Mouse (Mus musculus): ENCODE data around the gene Dcx.

Gene Dcx

GRCm38 (mm10) chrX:143932958-143933357, at the start of gene Dcx:
TSS of gene Dcx (minus strand) at chrX:143933311.
- no peak for DNase-seq (ENCODE audit: low read depth, low spot score)

- no peak for DNase-seq (ENCODE audit: low read depth, low spot score)
Observed at GRCm38 (mm10) chrX:143966249-143966648, 33.1 kb upstream of the Dcx start.

GRCm38 (mm10) chrX:143933671-143934070, 560 bp upstream of the Dcx start:
- DNase-seq (ENCODE audit: low read depth, low spot score): no peak

- DNase-seq (ENCODE audit: low read depth, low spot score): no peak
Observed at GRCm38 (mm10) chrX:143932530-143932929, 581 bp downstream of the Dcx start.

- DNase-seq (ENCODE audit: low read depth, low spot score): no peak
Observed at GRCm38 (mm10) chrX:143931400-143932185, 1.5 kb downstream of the Dcx start.

GRCm38 (mm10) chrX:143922070-143922469, 11.0 kb downstream of the Dcx start:
- DNase-seq (ENCODE audit: low read depth, low spot score): no peak

GRCm38 (mm10) chrX:143906699-143907471, 26.2 kb downstream of the Dcx start:
- DNase-seq (ENCODE audit: low read depth, low spot score): no peak

- no peak for DNase-seq (ENCODE audit: low read depth, low spot score)
Observed at GRCm38 (mm10) chrX:143904689-143905088, 28.4 kb downstream of the Dcx start.

GRCm38 (mm10) chrX:143902300-143902699, 30.8 kb downstream of the Dcx start:
- no peak for DNase-seq (ENCODE audit: low read depth, low spot score)

- DNase-seq (ENCODE audit: low read depth, low spot score): no peak
Observed at GRCm38 (mm10) chrX:143897363-143898285, 35.5 kb downstream of the Dcx start.

- DNase-seq (ENCODE audit: low read depth, low spot score): no peak
Observed at GRCm38 (mm10) chrX:143896936-143897335, 36.2 kb downstream of the Dcx start.

- no peak for DNase-seq (ENCODE audit: low read depth, low spot score)
Observed at GRCm38 (mm10) chrX:143893180-143893579, 39.9 kb downstream of the Dcx start.

- no peak for DNase-seq (ENCODE audit: low read depth, low spot score)
Observed at GRCm38 (mm10) chrX:143885765-143886164, 47.3 kb downstream of the Dcx start.

GRCm38 (mm10) chrX:143884953-143885352, 48.2 kb downstream of the Dcx start:
- no peak for DNase-seq (ENCODE audit: low read depth, low spot score)

- no peak for DNase-seq (ENCODE audit: low read depth, low spot score)
Observed at GRCm38 (mm10) chrX:143884299-143884698, 48.8 kb downstream of the Dcx start.

GRCm38 (mm10) chrX:143881806-143882468, 51.2 kb downstream of the Dcx start:
- DNase-seq (ENCODE audit: low read depth, low spot score): no peak

- no peak for DNase-seq (ENCODE audit: low read depth, low spot score)
Observed at GRCm38 (mm10) chrX:143879631-143880030, 53.5 kb downstream of the Dcx start.

GRCm38 (mm10) chrX:143867129-143867664, 65.9 kb downstream of the Dcx start:
- DNase-seq (ENCODE audit: low read depth, low spot score): no peak

- no peak for DNase-seq (ENCODE audit: low read depth, low spot score)
Observed at GRCm38 (mm10) chrX:143851351-143851750, 81.8 kb downstream of the Dcx start.

- DNase-seq (ENCODE audit: low read depth, low spot score): no peak
Observed at GRCm38 (mm10) chrX:143849969-143850368, 83.1 kb downstream of the Dcx start.

GRCm38 (mm10) chrX:143846637-143847036, 86.5 kb downstream of the Dcx start:
- DNase-seq (ENCODE audit: low read depth, low spot score): no peak

All from c-Kit-negative CD71-positive TER-119-positive erythroid progenitor cells, embryonic 14.5 days (primary cell).